Mouse (Mus musculus) cerebellum, postnatal 10 days (tissue): Measurements from ENCODE around the gene Ngfr.

Experiments
- DNase-seq, 2 experiments: peaks; one replicate each; pipeline ENCODE4 v3.0.0; 2021; ENCODE audit warnings: mixed read lengths in 2 of 2

Gene Ngfr

DNA sequence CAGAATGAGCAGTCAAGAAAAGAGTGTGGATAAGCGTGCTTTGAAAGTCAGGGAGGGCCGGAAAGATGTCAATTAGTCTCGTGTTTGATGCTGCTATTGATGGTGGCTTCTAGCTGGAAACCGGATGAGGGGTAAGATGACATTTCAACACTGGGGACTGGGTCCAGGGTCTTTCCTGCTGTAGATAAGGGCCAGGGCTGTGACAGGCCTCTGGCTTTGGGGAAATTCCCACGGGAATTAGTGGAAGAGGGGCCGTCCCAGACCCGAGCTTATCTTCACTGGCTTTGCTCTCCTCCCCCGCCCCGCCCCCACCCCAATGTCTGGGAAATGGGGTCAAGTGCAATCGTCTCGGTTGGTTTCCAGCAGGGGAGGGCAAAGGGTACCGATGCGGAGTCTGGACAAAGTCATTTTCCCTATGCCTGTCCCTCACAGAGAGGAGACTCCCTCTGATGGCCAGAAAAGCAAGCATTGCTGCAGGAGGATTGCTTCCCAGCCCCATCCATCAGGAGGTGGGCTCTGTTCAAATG is 7.2 kb upstream of the Ngfr start:
- no peak for DNase-seq

DNA sequence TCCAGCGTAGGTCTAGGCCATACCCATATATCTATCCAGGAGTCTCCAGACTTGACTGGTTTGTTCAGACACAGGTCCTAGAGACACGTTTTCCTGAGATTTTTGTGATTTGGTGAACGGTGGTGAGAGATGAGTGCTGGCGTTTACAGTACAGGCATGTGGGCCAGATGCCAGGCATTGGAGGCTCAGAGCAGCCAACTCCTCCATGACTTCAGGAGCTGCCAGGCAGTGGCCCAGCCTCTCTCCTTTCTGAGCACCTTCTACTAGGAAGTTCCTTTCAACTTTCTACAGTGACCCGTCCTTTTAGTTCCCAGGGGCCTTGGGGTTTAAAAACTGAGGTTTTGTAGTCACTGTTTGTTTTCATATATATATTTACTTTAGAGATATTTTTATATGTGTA is 6.0 kb upstream of the Ngfr start:
- peak; percentile 77 to 79 for DNase-seq

DNA sequence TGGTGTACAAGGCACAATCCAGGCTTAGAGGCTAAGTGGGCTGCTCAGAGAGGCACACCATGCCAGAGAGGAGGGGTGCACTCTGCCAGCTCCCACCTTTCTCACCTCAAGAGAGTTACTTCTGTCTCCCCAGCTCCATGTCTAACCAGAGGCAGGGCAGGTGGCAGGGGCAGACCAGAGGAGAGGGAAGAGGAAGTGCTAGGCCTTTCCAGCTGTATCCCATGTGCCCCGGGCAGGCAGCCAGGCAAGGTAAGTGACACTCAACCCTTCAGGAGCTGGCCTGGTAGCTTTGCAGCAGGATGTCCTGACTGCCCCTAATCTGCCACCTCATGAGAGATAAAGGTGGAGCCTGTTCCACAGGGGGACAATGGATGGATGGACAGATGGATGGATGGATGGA is 5.2 kb upstream of the Ngfr start:
- DNase-seq = no peak

DNA sequence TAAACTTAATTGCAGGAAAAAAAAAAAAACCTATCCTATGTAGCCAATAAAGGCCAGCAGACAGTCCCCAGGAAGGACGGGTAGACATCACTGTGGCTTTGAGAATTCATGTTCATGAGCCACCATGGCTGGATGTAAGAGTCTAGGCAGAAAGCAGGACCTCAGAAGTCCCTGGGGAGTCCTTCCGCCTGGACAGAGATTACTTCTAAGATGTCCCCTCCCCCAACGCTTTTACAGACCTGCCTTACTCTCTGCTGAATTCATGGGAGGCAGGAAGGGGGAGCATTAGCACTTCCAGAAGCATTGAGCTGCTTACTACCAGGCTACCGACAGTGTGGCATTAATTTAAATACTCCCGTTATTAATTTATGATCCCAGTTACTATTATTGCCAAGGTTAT is 1.7 kb upstream of the Ngfr start:
- DNase-seq = no peak

DNA sequence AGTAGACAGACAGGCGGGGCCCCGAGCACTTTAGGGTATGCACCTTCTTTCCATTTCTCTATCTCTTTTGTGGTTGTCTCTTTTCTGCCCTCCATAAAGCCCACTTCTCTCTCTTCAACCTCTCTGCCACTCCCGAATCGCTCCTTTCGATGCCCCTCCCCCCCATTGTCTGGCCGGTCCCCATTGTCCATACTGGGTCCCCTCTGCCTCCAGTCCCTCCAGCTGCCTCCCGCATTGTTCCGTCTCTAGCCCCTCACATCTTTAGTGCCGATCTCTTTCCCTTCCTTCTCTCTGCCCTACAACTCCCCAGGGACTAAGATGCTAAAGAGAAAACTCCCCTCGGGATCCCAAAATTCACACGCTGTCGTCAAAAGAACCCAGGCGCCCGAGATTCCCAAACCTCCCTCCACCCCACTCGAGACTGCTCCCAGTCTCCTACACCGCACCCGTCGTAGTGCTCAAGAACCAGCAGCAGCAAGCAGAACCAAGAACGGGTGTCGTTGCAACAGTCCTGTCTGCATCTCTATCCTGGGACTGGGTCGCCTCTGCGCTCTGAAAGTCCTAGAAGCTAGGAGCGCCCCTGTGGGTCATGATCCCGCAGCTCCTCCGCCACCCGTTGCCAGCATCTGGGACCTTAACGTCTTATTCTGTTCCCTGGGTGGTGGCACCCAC is 648 bp downstream of the Ngfr start:
- peak; percentile 65 to 71 for DNase-seq

DNA sequence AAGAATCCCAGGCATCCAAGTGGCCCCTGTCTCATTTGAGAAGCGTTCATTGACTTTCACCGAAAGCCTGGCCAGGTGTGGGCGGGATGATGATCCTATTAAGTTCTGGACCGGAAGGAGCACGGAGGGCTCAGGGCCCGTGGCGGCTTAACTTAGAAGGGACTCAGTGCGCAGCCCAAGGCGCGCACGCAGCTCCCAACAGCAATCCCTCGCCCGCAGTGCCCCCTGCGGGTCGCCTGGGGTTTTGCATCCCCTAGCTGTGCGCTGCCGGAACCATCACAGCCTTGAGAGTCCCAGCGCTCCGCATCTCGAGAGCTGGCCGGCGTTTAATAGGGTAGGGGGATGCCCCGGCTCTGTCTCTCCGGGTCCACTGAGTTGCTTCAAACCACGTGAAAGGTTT is 1.4 kb downstream of the Ngfr start:
- peak; percentile 95 to 96 for DNase-seq

DNA sequence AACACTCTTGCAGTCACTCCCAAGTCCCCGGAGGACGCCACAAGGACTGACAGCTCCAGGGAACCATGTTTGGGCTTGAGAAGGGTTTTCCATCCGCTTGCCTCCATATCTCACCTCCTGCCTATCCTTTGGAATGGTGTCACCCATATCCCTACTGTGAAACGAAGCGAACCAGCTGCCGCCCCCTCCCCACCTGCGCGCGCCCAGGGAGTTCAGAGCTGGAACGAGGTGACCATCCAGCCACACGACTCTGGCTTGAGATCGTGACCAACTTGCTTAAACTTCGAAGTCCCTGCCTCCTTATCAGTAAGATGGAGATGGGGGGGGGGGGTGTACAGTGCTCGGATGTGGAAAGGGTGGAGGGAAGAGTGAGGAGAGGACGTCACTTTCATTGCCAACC is 1.9 kb downstream of the Ngfr start:
- DNase-seq = peak in 1 of 2 experiments; percentile 22

DNA sequence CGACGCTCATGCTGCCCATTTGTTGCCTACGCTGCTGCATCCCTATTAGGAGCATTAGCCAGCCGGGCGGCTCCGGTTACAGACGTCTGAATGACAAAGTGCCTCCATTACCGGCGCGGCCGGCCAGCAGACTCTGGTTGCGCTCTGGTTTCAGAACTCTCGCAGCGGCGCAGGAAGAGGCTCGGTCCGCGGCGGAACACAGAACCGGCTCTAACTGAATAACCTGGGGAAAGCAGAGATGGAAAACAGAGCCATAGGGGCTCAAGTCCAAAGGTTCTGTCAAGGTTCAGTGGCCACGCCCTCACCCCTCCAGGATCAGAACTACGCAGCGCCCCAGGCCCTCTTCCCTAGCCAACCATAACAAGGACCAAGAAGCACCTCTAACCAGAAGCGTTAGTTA is 2.3 kb downstream of the Ngfr start:
- peak in 1 of 2 experiments; percentile 29 for DNase-seq

DNA sequence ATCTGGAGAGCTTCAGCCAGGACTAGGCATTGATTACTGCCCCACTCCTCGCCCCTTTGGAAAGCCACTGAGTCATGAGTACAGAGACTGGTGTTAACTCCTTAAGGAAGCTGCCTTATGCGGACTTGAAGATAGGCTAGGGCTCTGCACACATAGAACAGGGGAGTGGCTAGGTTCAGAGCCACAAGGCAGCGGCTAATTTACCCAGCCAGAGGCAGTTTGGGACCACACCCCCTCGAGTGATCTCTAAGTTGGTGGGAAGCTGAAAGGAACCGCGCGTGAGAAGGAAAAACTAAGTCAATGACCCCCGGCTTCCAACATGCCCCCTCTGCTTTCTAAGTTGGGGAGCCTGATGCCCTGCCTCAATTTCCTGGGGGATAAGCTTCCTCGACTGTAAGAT is 2.9 kb downstream of the Ngfr start:
- DNase-seq = no peak

DNA sequence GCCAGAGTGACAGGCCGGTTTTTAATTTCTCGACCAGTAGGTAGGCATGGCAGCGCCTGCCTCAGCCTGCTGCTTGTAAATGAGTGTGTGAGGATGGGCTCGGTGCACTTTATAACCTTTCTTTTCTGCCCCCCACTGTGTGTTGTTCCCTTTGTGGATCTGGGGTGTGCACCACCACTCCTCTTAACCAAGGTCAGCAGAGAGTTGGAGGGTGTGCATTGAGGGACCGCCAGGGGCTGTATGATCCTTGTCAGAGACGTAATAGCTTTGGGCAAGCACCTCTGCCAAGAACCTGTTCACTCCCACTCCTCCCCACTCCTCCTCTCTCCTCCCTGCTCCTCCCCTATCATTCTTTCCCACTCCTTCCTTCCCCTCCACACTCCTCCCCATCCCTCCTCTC is 4.1 kb downstream of the Ngfr start:
- no peak for DNase-seq

DNA sequence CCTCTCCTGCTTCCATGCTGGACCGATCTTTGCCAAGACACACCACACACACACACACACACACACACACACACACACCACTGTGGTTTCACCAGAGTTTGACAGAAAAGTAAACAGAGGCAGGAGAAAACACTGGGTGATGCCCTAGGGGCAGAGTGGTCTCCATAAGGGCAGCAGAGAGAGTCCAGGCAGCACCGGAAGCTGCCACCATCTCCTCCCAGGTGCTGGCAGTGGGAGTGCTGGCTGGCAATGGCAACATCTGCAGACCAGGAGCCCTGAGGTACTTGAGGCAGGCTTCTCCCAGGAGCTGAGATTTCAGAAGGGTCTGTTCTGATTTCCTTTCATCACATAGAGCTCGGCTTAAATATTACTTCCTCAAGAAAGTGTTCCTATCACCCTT is 5.3 kb downstream of the Ngfr start:
- peak in 1 of 2 experiments; percentile 15 for DNase-seq

DNA sequence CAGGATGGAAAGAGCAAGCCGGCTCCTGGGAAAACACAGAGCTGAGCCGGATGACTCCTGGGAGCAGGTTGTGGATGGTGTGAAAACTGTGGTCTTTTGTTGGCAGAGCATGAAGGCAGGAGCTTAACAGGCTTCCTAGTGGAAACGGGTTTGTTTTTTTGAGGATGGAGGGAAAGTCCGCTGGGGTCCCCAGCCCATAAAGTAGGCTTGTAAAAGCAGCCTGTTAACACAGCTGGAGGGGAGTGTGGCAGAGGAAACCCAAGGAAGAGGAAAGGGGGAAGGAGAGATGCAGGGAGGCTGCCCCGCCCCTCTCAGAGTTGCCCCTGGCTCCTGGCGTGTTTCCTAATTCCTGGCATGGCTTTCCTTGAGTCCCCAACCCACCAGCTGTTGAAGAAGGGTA is 8.1 kb downstream of the Ngfr start:
- no peak for DNase-seq

DNA sequence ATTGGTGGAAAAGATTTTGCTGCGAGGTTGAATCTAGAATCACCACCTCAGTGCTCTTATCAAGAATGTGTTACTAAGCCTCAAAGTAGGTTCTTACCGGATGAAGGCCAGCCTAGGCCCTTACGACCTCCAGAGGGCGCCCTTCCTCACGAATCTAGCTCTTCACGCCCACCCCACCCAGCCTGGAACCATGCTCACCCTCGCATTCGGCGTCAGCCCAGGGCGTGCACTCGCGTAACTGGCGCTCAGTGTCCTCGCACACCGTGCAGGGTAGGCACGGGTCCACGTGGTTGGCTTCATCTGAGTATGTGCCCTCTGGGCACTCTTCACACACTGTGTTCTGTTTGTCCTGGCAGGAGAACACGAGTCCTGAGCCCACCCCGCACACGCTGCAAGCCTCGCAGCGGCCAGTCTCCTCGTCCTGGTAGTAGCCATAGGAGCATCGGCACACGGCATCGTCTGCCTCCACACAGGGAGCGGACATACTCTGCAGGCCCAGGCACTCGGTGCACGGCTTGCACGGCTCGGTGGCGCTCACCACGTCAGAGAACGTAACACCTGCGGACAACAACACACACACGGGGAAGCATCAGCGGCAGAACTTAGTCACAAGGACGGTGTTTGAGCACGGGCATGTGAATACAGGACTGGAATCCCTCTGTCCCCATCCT is 9.6 kb downstream of the Ngfr start:
- peak; percentile 81 to 84 for DNase-seq

DNA sequence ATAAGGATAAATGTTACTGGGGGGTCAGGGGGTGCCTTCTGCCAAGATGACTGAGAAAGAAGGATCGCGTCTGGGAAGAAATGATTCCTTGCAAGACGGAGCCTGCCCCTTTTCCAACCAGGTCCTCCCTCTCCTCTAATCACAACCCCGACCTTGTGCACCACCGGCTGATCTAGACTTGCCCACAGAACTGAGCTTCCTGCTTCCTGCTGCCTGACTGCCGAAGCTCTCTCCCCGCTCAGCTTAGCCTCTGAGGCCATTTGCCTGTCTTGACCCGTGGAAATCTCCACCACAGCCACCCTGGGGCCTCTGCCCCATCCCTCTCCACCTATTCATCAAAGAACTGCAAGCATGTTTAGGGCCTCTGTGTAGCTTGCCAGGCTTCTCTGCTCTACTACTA is 11.2 kb downstream of the Ngfr start:
- no peak for DNase-seq

DNA sequence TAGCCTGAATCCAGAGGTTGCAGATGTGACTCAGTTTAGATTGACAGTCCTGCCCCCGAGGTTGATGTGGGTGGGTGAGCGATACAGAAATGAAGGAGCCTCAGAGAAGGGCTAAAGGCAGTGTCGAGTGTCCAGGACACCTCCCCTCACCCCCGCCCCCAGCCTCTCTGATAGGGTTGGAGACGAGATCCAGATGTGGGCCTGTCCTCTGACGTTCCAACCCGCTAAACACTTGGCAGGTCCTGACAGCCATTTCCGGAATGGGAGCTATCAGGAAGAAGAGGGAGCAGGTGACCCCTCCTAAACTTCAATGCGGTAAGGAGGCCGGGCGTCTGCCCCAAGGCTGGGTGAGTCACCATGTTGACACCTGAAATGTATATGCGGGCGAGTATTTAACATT is 11.7 kb downstream of the Ngfr start:
- no peak for DNase-seq

DNA sequence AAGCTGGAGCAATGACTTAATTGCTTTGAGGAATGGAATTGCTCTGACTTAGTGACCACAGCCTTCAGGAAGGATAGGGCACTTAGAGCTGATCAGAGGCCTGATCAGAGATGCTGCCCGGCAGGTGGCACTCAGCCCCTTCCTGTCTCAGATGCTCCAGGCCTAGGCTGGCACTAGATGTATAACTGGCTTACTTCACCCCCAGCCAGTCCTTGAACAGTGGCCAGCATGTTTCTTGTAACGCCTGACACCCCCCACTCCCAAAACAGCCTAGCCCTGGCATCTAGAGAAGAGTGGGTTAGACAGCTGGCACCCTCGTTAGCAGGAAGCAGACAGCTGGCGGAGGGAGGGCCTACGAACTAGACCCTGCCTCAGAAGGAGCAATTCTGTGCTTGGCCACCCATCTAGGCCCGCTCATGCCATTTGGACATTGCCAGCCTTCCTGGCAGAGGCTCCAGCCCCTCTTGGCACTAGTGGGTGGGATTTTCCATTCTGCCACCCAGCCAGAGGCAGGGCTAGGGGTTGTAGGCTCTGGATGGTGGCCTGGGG is 12.7 kb downstream of the Ngfr start:
- peak; percentile 88 to 93 for DNase-seq

DNA sequence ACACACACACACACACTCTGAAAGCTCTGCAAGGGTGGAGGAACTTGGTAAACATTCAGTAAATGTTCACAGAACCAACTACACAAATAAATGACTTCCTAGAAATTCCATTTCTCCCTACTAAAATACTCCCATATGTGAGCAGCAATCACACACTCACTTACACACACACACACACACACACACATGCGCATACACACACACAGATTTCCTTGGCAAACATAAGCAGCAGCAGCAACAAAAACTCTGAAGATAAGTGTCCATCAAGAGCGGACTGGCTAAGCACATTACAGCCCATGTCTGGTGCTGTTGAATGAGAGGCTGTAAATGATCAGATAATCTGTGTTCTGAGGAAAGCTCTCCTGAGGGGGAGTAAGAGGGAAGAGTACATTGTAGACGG is 15.3 kb downstream of the Ngfr start:
- no peak for DNase-seq

DNA sequence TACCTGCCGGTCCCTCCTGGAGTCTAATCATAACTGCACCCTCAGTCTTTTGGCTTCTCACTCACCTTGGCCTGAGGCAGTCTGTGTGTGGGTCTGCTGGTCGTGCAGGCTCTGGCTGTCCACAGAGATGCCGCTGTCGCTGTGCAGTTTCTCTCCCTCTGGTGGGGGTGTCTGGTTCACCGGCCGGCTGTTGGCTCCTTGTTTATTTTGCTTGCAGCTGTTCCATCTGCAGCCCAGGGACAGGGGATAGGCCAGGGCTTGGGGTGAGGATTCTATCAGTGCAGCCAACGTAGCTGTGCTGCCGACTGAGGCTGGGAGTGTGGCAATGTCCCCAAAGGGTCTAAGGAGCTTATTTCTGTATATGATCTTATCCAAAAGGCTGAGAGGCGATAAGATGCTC is 15.8 kb downstream of the Ngfr start:
- DNase-seq = peak in 1 of 2 experiments; percentile 50

DNA sequence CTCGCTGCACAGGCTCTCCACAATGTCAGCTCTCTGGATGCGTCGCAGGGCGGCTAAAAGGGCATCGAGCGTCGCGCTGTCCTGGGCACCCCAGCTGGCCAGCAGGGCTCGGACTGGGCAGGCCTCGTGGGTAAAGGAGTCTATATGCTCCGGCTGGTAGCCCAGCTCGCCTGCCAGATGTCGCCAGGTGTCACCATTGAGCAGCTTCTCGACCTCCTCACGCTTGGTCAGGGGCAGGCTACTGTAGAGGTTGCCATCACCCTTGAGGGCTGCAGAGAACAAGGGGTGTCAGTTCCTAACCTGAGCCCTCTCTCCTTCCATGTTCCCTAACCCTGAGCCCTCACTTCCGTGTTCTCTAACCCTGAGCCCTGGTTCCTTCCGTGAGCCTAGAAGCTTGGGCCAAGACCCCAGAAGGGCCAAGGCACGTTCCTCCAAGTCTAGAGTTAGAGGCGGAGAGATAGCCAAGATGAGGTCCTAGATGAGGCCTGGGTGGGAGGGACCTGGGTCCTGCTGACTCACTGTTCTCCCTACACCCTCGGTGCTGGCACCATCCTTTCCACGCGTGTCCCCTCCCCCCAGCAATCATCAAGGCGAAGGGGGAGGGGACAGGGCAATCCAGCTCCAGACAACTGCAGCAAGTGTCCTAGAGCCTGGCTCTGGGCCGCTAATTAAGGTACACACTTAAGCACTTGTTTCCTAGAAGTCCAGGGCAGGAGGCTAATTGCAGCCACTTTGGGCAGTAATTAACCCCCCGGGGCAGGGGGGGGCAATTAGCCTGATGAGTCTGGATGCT is 16.5 kb downstream of the Ngfr start:
- peak in 1 of 2 experiments; percentile 16 for DNase-seq

DNA sequence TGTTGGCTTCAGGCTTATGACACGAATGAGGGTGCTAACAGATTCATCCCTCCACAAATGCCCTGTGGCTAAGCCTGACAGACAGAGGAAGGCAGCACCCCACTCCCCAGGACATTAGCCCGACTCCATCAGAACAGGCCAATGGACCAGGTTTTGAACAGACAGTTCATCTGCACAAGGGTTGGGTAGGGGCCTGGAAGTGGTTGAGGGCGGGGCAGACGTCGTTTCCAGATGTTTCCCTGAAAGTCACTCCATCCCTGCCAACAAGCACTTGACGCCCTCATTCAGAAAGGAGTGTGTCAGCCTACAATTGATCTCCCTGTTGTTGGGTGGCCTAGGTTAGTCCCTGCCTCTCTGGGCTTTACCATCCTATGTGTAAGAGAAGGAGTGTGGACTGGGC is 17.6 kb downstream of the Ngfr start:
- peak in 1 of 2 experiments; percentile 6 for DNase-seq

DNA sequence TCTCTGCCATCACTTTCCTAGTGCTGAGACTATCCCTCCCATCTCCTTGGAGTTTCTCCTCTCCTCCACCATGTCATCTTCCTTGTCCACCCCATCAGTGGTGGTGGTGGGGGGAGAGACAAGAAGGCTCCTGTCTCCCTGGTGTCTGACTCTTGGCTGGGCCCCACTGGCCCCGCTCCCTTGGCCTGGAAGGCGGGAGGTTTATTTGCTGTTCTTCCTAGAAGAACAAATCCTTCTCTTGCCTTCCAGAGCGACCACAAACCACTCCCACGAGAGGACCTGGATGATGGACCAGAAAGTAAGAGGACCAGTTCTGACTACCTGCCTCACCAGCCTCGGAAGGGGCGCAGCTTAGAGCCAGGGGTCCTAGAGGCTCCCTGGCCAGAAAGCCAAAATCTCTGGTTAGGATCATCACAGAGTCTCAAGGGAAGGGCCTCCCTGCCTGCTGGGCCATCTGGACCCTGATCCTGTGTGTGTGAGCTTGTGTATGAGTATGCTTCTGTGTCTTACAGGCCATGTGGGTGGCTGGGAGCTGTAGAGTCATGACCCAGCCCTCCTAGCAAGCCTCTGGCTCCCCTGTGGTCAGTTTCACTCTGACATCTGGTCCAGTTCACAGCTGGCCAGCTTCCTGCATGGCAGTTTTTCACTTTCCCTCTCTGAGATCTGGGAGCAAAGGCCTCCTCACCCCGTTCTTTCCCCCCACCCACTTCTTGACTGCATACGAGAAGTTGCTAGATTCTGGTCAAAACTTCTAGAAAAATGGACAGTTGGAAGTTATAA is 19.4 kb downstream of the Ngfr start:
- DNase-seq = no peak

DNA sequence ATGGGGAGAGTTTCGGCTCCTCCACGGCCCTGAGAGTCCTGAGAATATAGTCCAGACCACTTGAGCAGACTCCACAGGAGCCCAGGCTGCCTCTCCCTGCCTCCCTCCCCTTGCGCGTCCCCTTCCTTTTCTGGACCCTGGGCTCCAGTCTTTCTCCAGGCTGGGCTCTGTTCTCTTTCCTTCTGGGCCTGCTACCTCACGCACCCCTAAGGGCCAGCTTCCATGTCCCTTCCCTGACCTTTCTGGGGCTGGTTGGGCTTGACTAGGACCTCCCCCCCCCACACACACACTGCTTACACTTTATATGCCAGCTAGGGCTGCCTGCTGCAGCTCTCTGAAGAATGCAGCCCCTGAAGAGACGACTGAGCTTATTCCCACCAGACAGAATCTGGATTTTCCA is 20.2 kb downstream of the Ngfr start:
- DNase-seq = peak in 1 of 2 experiments; percentile 3

DNA sequence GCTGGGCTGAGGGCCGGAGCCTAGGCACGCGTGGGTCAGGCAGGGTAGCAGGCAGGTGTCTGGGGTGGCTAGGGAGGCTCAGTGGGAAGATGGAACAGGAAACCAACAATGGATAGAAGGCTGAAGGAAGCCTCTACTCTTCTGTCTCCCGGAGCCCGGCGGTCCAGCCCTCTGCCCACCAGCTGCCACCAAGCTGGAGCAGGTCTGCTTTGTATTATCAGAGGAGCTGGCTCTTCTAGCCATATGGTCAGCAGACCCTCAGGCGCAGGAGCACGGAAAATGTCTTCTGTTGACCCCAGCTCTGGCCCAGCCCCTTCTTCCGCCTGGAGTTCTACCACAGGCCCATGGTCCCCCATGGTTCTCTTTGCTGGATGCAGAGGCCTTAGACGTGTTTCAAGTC is 22.2 kb downstream of the Ngfr start:
- no peak for DNase-seq
